Mouse (Mus musculus): ENCODE data around the gene Cmpk1.

- TF ChIP-seq CTCF (IDR thresholded peaks at IDR 0.05; ENCODE audit: low read depth) (no peak), EP300 (optimal IDR thresholded peaks at IDR 0.05) (no peak)
Observed at GRCm38 (mm10) chr4:114953172-114953571, 33.9 kb downstream of the Cmpk1 start.

Data from stomach, postnatal 0 days (tissue).